14 mouse cellular contexts compared by ENCODE assay signal in the genomic region with DNA sequence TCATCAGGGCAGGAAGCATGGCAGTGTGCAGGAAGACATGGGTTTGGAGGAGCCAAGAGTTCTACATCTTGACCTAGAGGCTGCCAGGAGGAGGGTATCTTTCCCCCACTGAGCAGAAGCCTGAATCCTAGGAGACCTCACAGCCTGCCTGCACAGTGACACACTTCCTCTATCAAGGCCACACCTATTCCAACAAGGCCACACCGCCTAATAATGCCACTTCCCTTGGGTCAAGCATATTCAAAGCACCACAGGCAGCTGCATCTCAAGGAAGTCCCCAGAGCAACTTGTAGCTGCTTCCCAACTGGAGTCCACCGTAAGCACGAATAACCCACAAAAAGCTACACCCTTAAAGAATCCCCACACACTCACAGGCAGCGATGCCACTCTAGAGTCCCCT.
"Had no signal": no experiment of that assay in that cellular context is flagged by ENCODE, and none has a peak within 500 bp of the region (broad histone marks: within the 10 kb centered on the region; RNA-seq: fewer than 3 reads in every experiment).

No protein-coding gene starts in this region.

- H3K27me3 ChIP-seq: neural tube, embryonic 15.5 days; stomach, embryonic 15.5 days had no signal

- H3K36me3 ChIP-seq: neural tube, embryonic 15.5 days; stomach, embryonic 15.5 days had no signal

- H3K4me2 ChIP-seq: neural tube, embryonic 15.5 days; stomach, embryonic 15.5 days had no signal

- H3K9ac ChIP-seq: neural tube, embryonic 15.5 days; stomach, embryonic 15.5 days had no signal

- H3K27ac ChIP-seq: stomach, embryonic 15.5 days; stomach, postnatal 0 days had no signal

- H3K4me3 ChIP-seq: neural tube, embryonic 15.5 days; stomach, embryonic 15.5 days had no signal

- DNase-seq: right cerebral cortex, adult 18-20 months; right cerebral cortex, postnatal 14 days; right cerebral cortex, postnatal 25 days; right cerebral cortex, postnatal 4 days; spleen, adult 18-20 months; thymus, adult 18-20 months; thymus, adult 2 months; thymus, postnatal 14 days; thymus, postnatal 25 days; thymus, postnatal 36 days; thymus, postnatal 4 days had no signal

- H3K9me3 ChIP-seq: neural tube, embryonic 15.5 days; stomach, embryonic 15.5 days had no signal

- H3K4me1 ChIP-seq: stomach, embryonic 15.5 days had no signal
